Mouse (Mus musculus) thymus, postnatal 4 days (tissue): Measurements from ENCODE around the gene Rps18.

Experiments used
- DNase-seq: peaks from one replicate; pipeline ENCODE4 v3.0.0; 2021

Rps18 gene

GRCm38 (mm10) chr17:33940981-33941380 is 14.8 kb downstream of the Rps18 start:
- peak; percentile 62 for DNase-seq

- DNase-seq: peak; percentile 93
Observed at GRCm38 (mm10) chr17:33940206-33940805, 15.5 kb downstream of the Rps18 start, which contains the start of the genes Pfdn6 and Wdr46. Gene Pfdn6, minus strand, starts transcription at chr17:33940343. Gene Wdr46, plus strand, starts transcription at chr17:33940660.

- no peak for DNase-seq
Observed at GRCm38 (mm10) chr17:33938783-33939182, 17.0 kb downstream of the Rps18 start.

GRCm38 (mm10) chr17:33936993-33937392 is 18.8 kb downstream of the Rps18 start:
- DNase-seq: peak; percentile 16

GRCm38 (mm10) chr17:33935422-33936055 is 20.3 kb downstream of the Rps18 start:
- no peak for DNase-seq

- DNase-seq: no peak
Observed at GRCm38 (mm10) chr17:33932970-33933369, 22.8 kb downstream of the Rps18 start.

- no peak for DNase-seq
Observed at GRCm38 (mm10) chr17:33932448-33932847, 23.4 kb downstream of the Rps18 start.

GRCm38 (mm10) chr17:33931947-33932346 is 23.9 kb downstream of the Rps18 start:
- no peak for DNase-seq

- DNase-seq: peak; percentile 45
Observed at GRCm38 (mm10) chr17:33931159-33931866, 24.5 kb downstream of the Rps18 start.

- peak; percentile 80 for DNase-seq
Observed at GRCm38 (mm10) chr17:33930280-33931158, 25.3 kb downstream of the Rps18 start.

GRCm38 (mm10) chr17:33929371-33930279 is 26.2 kb downstream of the Rps18 start, which contains the start of gene Rgl2:
Gene Rgl2, plus strand, starts transcription at chr17:33929543.
- peak; percentile 99 for DNase-seq

GRCm38 (mm10) chr17:33928251-33928947 is 27.4 kb downstream of the Rps18 start:
- DNase-seq: no peak

GRCm38 (mm10) chr17:33926207-33926932 is 29.4 kb downstream of the Rps18 start:
- DNase-seq: peak; percentile 55

GRCm38 (mm10) chr17:33925406-33926116 is 30.2 kb downstream of the Rps18 start:
- peak; percentile 16 for DNase-seq

- peak; percentile 81 for DNase-seq
Observed at GRCm38 (mm10) chr17:33924577-33925283, 31.1 kb downstream of the Rps18 start.

- DNase-seq: no peak
Observed at GRCm38 (mm10) chr17:33921361-33921760, 34.4 kb downstream of the Rps18 start.

- peak; percentile 94 for DNase-seq
Observed at GRCm38 (mm10) chr17:33920282-33921097, 35.3 kb downstream of the Rps18 start.
